Mouse (Mus musculus): ENCODE data around the gene Trim27.
A peak's percentile ranks its signal among the peaks of the same experiment; 100 is the strongest.

Trim27 gene

DNA sequence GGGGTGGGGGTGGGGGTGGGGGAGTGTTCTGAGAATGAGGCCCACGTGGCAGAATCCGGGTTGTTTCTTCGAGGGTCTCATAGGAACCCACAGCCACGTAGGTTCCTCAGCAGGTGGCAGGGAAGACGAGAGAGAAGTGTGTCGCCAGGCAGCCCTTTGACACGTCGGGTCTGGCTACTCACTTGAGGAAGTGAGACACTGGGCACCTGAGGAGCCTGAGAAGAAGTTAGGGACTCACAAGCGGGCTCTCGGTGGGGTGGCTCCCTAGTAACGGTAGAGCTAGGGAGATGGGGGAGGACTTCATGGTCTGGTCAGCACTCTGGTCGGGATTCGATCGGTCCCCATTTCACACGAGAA is at the start of gene Trim27:
Gene Trim27 (plus strand): TSS at position 79 of the 357 bp plus-strand sequence.
- no peak for DNase-seq (ENCODE audit: extremely low spot score, low spot score)

DNA sequence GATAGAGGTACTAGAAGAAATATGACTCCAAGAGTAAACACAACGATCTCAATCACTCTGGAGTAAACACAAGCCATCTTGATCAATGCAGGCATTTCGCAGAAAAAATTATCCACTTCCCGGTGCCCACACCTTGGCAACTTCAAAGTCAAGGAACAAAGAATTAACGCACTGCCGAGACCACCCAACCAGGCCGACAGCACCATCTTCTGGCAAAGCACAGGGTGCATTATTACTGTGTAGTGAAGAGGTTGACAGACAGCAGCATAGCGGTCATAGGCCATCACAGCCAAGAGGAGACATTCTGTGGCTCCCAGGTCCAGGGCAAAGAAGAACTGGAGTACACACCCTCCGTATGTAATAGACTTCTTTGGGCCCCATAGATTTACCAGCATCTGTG is 36.8 kb upstream of the Trim27 start:
- DNase-seq (ENCODE audit: extremely low spot score, low spot score): no peak

- no peak for DNase-seq (ENCODE audit: extremely low spot score, low spot score)
These were observed 33.5 kb upstream of the Trim27 start, which contains the start of gene Olfr1368 for GRCm38 (mm10) chr13:21145767-21146166. Gene Olfr1368 (minus strand): TSS chr13:21145867.

DNA sequence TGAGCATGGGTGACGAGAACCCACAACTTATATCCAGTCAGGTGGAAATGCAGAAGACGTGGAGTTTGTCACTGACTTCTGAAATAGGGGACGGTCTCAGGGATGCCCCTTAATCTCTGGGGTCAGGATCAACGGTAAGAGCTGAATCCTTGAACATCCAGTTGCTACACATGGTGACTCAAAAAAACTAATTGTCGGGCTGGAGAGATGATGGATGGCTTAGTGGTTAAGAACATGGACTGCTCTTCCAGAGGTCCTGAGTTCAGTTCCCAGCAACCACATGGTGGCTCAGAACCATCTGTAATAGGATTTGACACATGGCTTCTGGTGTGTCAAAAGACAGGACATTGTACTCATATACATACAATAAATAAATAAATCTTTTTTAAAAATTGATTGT is 23.4 kb upstream of the Trim27 start:
- no peak for DNase-seq (ENCODE audit: extremely low spot score, low spot score)

DNA sequence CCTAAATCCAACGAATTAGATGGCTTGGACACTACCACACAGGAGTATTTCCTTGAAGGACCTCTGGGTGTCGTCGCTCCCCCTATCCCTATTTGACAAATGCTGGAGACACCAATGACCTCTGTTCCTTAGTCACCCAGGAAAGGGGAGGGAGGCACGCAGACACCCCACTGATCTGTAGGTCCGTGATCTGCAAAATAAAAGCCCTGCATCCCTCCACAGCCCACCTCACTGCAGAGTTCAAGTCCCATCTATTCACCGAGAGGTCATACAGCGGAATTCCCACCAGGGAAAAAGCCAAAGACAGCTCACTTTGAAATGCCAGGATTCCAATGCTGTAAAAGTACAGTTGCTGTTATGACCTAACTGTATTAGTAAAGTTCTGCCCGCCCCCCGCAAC is 21.2 kb upstream of the Trim27 start:
- DNase-seq (ENCODE audit: extremely low spot score, low spot score): no peak

DNA sequence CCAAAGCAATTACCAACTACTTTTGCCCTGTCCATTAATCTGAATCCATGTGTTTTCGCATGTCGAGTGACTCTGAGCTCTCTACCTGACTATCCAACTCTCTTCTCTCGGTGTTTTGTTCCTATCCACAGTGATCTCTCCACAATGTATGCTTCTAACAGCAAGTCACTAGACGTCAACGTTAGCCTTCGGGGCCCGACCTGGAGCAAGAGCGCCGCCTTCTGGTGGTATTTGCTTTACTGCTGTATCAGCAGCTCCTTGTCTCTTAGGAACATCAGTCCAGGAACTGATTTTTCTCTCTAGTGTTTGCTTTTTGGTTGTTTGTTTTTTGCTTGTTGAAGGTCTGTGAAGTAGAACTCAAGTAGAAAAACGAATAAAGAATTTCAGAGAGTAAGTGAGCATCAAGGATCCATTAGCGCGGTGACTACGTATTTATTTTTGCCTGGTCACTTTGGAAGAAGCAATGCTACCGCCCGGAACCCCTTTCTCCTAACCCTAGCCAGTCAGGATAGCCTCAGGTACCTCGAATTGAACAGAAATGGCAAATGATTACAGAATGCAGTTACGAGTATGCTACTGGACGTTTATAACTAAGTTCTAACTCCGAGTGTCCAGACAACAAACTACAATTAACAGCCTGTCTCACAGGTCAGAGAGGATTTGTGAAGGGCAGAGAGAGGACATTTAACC is 20.3 kb upstream of the Trim27 start:
- DNase-seq (ENCODE audit: extremely low spot score, low spot score): peak; percentile 88

DNA sequence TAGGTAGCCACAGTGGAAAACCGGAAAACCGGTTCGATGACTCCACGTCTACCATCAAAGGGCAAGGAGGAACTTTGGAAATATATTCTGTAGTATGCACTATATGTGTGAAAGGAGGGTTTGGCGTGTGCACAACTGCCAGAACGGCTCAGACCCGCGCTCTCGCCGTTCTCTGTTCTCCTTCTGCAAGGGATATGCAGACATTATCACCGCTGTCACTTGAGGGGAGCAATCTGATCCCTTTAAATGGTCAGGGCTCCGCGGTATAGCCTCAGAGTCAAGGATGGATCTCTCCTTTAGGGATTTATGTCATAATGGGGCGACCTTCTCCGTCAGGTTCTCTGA is 19.8 kb upstream of the Trim27 start:
- peak; percentile 57 for DNase-seq (ENCODE audit: extremely low spot score, low spot score)

- DNase-seq (ENCODE audit: extremely low spot score, low spot score): peak; percentile 45
These were observed 19.2 kb upstream of the Trim27 start for GRCm38 (mm10) chr13:21160041-21160511.

DNA sequence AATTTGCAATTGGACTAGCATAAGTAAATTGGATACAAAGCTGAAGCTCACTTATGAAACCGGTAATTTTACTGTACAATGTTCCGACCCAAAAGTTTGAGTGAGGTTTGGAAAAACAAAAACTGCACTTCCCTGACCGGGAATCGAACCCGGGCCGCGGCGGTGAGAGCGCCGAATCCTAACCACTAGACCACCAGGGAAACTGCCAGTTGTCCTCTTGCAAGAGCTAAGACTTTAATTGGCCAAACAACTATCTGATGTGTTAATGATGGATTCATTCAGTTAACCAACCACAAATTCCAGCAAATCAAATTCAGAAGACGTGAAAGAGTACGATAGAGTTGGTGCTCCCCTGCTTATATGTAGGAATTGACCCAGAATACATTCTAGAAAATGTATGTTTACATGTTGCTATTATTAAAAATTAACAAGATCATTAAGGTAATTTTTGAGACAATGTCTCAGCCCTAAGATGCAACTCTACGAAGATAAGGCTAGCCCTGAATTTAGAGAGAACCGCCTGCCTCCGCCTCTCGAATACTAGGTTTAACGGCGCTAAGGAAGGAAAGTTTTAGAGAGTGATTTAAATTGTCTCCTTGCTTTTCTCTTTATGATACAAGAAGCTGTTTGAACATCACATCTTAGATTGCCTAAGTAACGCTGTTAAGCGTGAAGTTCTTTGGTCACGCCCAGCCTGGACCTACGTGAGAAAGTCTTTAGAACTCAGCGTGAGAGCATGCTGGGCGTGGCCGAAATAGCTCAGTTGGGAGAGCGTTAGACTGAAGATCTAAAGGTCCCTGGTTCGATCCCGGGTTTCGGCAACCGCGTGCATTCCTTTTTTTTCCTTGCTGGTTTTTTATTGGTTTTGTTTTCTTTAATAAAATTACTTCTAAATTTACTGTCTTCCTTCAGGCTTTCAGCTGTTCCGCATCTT is 18.3 kb upstream of the Trim27 start:
- DNase-seq (ENCODE audit: extremely low spot score, low spot score): peak; percentile 94

DNA sequence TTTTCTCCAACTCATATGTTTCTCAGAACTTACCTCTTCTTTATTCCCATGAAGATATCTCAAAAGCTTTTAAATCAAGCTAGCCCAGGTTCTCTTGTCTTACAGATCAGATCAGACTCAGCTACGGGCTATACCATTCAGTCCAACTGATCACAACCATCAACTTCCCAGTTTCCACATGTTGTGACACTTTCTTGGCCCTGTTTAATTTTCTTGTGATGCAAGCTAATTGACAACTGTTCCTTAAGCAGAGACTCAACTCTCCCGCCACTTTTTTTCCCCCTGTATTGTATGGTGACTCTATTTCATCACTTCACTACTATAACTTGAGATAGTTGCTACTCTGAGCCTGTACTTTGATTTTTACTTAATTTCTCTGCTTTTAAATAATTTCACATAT is 17.7 kb upstream of the Trim27 start:
- DNase-seq (ENCODE audit: extremely low spot score, low spot score): no peak

GRCm38 (mm10) chr13:21162591-21162990 is 16.7 kb upstream of the Trim27 start:
- no peak for DNase-seq (ENCODE audit: extremely low spot score, low spot score)

DNA sequence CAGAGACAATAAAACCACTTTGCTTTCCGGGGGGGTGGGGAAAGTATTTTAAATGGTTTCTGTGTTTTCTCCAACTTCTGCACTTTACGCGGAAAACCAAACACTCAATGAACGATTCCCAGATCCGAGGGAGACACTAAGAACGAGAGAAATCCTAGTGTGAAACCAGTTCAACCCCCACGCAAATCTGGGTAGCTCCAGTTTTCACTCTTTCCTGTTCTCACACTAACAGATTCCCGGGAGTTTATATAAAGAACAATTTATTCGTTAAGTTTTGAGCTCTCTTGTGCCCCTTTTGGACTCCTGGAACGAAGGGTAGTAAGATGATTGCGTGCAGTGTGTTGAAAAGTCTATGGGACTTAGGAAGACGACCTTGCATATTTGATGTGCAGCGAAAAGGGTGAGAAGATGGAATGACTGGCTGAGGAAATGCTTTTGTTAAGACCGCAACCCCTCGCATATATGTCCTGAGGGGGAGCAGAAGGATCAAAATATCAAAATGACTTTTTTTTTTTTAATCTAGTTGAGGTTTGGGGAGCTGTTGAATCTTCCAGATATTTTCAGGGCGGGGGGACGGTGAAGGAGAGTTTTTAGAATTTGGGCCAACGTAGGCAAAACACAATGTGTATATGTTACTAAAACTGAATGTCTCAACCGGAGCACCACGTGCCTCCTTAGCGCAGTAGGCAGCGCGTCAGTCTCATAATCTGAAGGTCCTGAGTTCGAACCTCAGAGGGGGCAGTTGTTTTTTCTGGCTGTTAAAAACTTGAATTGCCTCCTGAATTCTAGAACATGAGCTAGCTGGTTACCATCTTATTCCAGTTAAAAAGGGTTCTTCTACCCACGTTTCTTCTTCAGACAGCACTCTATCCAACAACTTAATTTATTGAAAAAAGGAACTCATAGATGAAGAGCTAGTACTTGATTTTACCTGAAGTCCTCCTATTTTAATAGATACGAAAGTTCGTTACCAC is 12.0 kb upstream of the Trim27 start:
- peak; percentile 82 for DNase-seq (ENCODE audit: extremely low spot score, low spot score)

DNA sequence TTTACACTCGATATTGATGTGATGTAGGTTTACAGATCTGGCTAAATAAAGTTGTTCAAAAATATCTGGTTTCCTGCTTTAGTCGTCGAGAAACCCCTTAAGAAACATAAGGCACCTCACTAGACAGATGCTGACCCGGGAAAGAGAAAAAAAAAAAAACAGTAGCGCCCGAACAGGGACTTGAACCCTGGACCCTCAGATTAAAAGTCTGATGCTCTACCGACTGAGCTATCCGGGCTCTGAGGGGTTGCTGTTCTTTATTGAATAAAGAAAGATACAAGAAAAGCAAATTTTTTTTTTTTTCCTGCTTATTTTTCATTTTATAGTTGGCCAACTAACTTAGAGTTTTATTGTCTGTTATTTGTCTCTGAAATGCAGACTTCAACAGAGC is 11.3 kb upstream of the Trim27 start:
- DNase-seq (ENCODE audit: extremely low spot score, low spot score): no peak

DNA sequence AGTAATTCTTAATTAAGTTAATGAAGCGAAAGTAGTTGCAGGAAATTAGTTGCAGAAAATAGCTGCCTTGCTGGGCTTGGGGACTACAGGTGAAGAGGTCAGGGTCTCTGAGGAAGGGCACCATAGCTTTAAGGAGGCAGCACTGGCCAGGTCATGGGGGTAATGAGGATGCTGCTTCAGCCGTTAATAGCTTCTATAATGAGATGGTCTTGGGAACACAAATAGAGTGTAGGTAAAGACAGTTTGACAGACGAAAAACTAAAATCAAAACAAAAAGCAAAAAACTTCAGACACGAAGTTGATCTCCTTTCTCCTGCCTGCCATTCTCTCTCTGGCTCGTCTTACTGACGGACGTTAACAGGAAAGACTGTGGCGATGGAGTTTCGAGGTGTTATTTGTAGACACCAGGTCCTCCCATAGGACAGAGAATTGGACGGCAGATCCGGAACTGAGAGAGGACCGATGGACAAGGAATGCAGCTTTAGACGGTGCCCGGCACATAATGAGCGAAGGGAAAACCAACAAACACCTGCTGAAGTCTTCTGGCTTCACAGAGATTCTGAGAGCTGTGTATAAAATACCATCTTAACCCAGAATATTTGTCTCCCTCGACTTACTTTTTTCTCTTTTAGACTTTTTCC is 10.8 kb upstream of the Trim27 start:
- DNase-seq (ENCODE audit: extremely low spot score, low spot score): peak; percentile 61

DNA sequence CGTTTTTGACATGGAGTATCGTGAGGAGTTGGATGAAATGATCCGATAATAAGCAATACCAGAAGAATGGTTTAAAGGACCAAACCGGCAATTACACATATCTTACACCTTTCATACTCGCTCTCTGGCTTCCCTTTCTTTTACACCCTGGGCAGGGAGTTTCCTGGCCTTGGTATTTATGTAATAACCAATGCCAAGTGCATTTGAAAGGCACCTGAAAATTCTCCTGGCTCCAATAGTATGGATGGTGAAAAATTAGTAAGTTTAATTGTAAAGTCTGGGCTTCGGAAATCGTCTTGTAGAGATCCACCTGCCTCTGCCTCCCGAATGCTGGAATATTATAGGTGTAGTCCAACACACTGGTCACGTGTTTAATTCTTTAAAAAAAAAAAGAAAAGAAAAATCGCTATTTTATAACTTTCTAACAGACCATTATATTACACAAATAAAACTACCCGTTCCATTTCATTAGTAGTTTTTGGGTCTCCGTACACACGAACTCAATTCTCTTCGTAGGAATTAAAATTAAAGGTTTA is 10.1 kb upstream of the Trim27 start:
- peak; percentile 31 for DNase-seq (ENCODE audit: extremely low spot score, low spot score)

- DNase-seq (ENCODE audit: extremely low spot score, low spot score): peak; percentile 84
These were observed 9.4 kb upstream of the Trim27 start for GRCm38 (mm10) chr13:21169657-21170430.

GRCm38 (mm10) chr13:21170431-21171155 is 8.7 kb upstream of the Trim27 start:
- DNase-seq (ENCODE audit: extremely low spot score, low spot score): no peak

- peak; percentile 39 for DNase-seq (ENCODE audit: extremely low spot score, low spot score)
These were observed 8.1 kb upstream of the Trim27 start for GRCm38 (mm10) chr13:21171156-21171530.

DNA sequence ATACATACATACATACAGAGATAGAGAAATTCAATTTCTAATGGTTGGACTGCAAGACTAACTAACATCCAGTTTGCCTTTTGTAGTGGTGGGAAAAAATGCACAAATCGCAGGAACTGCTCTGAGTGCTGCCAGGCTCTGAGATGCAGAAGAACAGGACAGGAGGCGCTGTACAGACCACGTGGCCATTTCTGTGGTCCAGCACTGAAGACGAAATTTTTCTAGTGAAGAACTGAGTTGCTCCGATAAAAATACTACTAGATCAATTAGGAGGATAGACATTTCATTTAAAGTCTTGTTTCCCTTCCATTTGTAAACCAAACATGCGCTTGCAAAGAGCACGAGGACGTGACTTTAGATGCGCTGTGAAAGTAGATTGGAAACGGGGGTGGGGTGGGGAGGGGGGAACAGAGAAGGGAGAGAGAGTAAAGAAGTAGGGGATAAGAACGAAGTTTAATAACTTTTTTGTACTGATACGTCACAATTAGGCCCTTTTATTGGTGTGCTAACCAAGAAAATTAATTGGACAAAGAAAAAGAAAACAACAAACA is 7.6 kb upstream of the Trim27 start:
- DNase-seq (ENCODE audit: extremely low spot score, low spot score): peak; percentile 51
